Mouse (Mus musculus) urinary bladder, adult 18-20 months (tissue): Measurements from ENCODE around the gene 4933406M09Rik.
A peak's percentile ranks its signal among the peaks of the same experiment; 100 is the strongest.

Experiments
- DNase-seq, 2 experiments: peaks; one replicate each; pipeline ENCODE4 v3.0.0; 2022; ENCODE audit warnings: low spot score in 2 of 2, mixed read lengths in 2 of 2

Gene 4933406M09Rik

GRCm38 (mm10) chr1:134385666-134386065 lies at the start of gene 4933406M09Rik:
4933406M09Rik (plus strand) TSS chr1:134385940.
- DNase-seq, result no peak

GRCm38 (mm10) chr1:134336958-134337710 lies 48.6 kb upstream of the 4933406M09Rik start:
- no peak for DNase-seq

- no peak for DNase-seq
Measured at GRCm38 (mm10) chr1:134339162-134339561, 46.6 kb upstream of the 4933406M09Rik start.

- DNase-seq, result no peak
Measured at GRCm38 (mm10) chr1:134339757-134340619, 45.8 kb upstream of the 4933406M09Rik start.

- no peak for DNase-seq
Measured at GRCm38 (mm10) chr1:134341641-134342277, 44.0 kb upstream of the 4933406M09Rik start.

- DNase-seq, result no peak
Measured at GRCm38 (mm10) chr1:134342278-134342664, 43.5 kb upstream of the 4933406M09Rik start.

- no peak for DNase-seq
Measured at GRCm38 (mm10) chr1:134342781-134343310, 42.9 kb upstream of the 4933406M09Rik start.

- no peak for DNase-seq
Measured at GRCm38 (mm10) chr1:134343567-134343966, 42.2 kb upstream of the 4933406M09Rik start.

GRCm38 (mm10) chr1:134344005-134344950 lies 41.5 kb upstream of the 4933406M09Rik start:
- peak; percentile 65 to 69 for DNase-seq

GRCm38 (mm10) chr1:134345075-134345474 lies 40.7 kb upstream of the 4933406M09Rik start:
- DNase-seq, result no peak

- DNase-seq, result no peak
Measured at GRCm38 (mm10) chr1:134347791-134348190, 37.9 kb upstream of the 4933406M09Rik start.

- DNase-seq, result no peak
Measured at GRCm38 (mm10) chr1:134353326-134353725, 32.4 kb upstream of the 4933406M09Rik start.

GRCm38 (mm10) chr1:134357461-134357860 lies 28.3 kb upstream of the 4933406M09Rik start:
- no peak for DNase-seq

- no peak for DNase-seq
Measured at GRCm38 (mm10) chr1:134360656-134361055, 25.1 kb upstream of the 4933406M09Rik start.

GRCm38 (mm10) chr1:134361195-134361856 lies 24.4 kb upstream of the 4933406M09Rik start:
- DNase-seq, result no peak

GRCm38 (mm10) chr1:134361857-134362212 lies 23.9 kb upstream of the 4933406M09Rik start, which contains the start of gene Tmem183a:
Tmem183a (minus strand) TSS chr1:134361979.
- DNase-seq, result peak; percentile 93 to 94

GRCm38 (mm10) chr1:134363194-134363593 lies 22.5 kb upstream of the 4933406M09Rik start:
- DNase-seq, result no peak

GRCm38 (mm10) chr1:134365491-134365890 lies 20.2 kb upstream of the 4933406M09Rik start:
- peak in 1 of 2 experiments; percentile 31 for DNase-seq

- peak; percentile 40 to 79 for DNase-seq
Measured at GRCm38 (mm10) chr1:134368777-134369337, 16.9 kb upstream of the 4933406M09Rik start.

GRCm38 (mm10) chr1:134374124-134374523 lies 11.6 kb upstream of the 4933406M09Rik start:
- no peak for DNase-seq
